Mouse (Mus musculus): ENCODE results near the gene Scn8a.

DNA sequence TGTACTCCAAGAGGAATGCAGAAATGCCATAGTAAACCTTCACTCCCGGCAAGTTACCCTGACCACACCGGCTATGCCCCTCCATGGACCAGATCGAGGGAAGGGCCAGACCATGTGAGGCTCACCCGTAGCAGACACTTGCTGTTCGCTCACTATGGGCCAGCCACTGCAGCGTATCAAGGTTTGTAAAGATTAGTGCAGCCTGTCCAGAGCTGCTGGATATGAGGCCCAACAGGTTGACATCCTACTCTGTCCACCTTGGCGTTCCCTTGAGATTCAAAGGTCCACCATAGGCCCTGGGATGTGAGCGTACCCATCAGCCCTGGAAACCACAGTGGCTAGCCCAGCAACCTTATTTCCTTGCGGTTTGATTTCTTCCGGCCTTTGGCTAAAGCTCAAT is 184.9 kb downstream of the Scn8a start:
- TF ChIP-seq CTCF (conservative IDR thresholded peaks at IDR 0.05; ENCODE audit: insufficient read depth, insufficient read length, low read depth, low read length) = no peak
- no peak for TF ChIP-seq POLR2A (IDR thresholded peaks at IDR 0.05; ENCODE audit: low read depth, low read length)
